Mouse (Mus musculus): ENCODE measurements at regions not wholly inside any gene's neighbourhood (a gene's known extent, or its start where the extent isn't known, plus 50 kb on each side); places are given as distances from the start of the nearest gene placed in this dataset.

DNA sequence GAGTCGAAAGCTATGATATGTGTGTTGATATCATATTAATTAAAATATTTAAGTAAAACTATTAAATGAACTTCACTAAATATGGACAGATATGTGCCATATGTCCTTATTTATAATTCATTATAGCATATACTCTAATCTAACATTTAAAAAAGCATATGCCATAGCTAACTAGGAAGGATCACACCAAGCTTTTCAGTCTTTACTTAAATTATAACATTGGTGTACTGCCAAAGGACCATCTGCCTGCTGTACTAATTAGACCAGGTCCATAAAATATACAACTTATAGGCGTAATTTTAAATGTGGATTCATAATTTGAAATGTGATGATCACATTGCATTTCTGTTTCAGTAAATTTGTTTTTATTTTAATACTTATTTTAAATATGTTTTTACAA is 651.9 kb upstream of the Klhl1 start:
- DNase-seq (ENCODE audit: extremely low spot score), result no peak

DNA sequence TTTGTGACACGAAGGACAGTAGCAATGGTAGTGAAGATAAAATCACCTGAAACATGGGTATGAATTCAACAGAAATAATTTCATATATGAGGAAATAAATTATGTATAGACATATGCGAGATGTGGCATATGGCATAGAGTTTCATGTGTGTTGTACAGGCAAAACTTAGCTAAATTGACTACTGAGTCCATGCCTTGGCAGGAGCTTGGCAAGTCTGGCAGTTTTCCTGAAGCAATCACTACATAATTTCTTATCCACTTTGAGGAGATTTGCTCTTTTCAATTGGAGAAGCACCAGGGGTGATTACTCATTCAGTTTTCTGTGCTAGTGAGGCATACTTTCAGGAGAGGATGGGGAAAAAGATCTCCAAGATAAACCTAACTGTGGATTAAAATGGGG is 646.9 kb upstream of the Klhl1 start:
- no peak for DNase-seq (ENCODE audit: extremely low spot score)

DNA sequence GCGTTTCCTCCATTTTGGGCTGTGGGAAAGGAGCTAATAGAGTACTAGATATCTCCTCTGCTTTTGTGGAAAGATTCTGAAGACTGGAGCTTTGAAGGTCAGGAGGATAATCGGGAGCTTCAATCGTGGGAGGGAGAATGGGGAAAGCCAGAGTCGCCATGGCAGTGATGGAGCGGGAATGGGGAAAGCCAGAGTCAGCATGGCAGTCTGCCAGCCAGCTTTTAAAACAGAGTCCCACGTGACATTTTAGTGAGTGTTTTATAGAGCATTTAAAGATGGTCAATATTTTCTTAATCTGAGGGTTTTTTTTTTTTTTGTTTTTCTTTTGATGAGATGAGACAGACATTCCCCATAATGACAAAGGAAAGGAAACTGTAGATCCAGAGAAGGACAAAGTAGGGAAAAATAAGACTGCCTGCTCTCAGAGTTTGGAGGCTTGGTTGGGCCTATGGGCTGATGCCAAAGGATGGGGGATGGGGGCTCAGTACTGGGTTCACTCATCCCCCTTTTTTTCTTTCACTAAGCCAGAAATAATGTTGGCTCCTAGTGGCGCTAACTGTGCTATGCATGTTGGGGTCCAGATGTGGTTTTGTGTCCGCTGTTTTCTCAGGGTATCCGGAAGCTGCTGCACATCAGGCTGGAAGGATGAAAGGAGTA is 630.2 kb upstream of the Klhl1 start:
- DNase-seq (ENCODE audit: extremely low spot score), result no peak

DNA sequence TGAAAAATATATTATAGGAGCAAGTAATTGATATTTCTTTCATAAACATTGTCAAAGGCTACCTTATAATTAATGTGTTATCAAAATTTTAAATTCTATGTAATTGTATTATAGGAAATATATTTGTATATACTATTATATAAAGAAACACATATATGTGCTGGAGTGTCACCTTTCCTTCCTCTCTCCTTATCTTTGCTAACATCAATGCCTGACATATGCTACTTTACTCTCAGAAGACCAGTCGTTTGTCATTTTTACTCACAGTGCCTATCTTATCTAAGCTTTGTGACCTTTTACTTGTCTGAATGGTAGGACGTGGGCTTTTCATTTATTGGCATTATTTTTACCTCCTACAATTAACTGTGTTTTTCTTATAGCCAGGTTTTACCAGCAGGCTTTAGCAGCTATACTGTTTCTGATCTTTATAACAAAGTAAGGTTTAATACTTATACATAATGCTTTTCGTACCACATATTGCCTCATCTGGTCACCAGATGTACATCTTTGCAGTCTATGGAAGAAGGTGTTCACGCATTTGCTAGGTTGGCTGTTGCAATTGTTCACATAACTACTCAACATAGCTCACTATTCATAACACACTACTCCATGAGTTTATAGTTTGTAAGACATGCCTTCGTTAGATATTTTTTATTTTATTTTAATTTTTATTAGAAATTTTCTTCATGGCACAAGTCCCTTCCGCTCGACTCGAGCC is 597.2 kb upstream of the Klhl1 start:
- DNase-seq (ENCODE audit: extremely low spot score), result no peak

DNA sequence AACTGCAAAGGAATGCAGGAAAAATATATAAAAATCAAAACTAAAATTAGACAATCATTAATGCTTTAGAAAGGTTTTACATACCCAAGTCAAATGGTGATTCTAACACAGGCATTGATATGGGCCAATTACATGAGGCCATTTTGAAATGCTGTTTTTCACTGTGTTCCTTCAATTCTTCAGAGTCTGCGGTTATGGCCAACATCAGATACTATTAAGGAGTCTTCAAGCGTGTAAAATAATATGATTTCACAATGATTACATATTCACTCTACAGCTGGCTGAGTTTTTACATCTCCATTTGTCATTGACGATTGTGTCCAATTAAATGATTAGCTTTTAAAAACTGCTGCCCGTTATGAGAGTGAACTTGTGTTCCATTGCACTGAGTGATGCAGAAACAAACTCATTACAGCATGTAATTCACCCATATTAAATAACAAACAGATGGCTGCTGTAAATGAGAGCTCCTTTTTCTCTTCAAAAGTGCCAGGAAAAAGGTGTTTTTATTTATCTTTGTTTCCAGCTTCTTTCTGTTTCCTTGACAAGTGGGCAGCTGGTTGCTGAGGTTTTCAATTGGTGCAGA is 582.3 kb upstream of the Klhl1 start:
- no peak for DNase-seq (ENCODE audit: extremely low spot score)

DNA sequence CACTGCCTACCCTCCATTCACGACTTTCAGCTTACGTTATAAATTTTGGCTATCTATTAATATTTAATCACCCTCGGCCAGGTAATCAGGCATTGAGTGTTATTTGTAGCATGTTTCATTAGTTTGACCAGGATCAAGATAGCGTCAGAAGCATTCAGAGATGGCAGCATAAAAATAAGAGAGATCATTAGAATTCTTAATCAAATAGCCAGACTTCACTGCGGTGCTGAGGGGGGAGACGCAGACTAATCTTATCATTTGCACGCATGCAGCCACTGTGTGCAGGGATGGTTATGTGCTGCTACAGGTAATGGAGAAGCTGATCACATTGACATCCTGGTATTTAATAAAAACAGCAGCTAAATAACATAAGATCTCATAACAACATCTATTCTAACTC is 574.5 kb upstream of the Klhl1 start:
- no peak for DNase-seq (ENCODE audit: extremely low spot score)

DNA sequence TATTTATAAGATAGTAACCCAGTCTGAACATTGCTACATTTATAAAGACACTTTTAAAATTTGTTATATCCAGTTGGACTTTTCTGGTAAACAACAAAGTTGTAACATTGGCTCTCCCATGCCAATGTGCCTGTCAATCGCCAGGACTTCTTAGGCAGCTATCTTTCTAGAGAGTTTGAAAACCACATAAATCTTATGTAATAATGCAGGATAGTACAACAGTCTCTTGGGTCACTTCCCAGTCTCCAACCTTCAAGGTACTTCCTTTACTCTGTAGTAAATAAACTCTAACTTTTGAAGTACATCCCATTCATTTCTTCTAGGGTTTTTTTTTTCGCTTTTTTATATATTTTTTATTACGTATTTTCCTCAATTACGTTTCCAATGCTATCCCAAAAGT is 570.0 kb upstream of the Klhl1 start:
- DNase-seq (ENCODE audit: extremely low spot score), result no peak

DNA sequence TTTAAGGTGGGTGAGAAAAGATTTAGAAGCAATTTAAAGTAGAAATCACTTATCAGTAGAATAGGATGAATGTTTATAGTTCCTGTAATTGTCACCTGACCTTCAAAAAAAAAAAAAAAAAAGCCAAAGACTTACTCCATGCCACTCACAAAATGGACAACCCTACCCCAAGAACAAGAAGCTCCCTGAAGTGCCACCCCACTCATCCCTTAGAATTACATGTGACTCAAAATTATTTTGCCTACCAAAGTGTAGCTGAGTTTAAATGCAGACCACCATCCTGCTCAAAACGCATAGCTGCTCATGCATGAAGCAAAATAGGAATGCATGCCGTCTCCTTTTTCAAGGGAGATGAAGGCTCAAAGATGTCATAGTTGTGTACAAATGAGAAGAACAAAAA is 568.4 kb upstream of the Klhl1 start:
- DNase-seq (ENCODE audit: extremely low spot score), result no peak

DNA sequence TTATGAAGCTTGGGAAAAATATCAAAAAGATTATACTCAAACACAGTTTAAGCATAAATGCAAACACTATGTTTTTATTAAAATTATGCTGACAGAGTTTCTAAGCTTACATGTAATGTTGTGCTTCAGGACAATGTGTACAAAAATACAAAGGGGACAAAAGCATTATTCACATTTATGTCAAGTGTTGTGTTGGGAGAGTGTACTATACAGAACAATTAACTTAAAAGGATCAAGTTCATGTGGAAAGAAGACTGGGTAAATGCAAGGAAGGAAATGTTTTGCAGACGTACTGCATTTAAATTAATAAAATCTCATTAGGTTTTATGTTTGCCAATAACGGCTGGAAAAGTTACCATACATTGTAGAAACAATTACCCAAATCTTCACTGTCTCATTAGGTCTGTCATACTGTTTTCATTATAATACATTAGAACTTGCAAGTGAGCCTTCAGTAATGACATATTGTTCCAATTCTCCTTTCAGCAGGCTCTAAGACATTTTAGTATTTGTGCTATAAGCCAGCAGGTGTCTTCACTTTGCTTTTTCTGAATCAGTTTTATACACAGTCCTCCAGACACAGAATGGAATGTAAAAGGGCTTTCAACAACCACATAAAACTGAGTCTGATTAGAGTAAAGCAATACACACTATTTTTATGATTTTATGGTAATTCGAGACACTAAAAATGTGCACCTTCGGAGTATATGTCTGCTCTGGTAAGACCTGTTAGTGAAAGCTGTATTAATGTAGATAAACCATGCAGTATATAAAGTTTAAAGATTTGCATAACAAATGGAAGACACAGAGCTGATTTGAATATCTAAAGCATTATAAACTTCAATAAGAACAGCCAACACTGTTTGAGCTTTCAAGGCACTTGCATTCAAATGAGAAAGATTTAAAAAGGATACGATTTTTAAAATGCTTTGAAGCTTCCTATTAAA is 567.7 kb upstream of the Klhl1 start:
- no peak for DNase-seq (ENCODE audit: extremely low spot score)

DNA sequence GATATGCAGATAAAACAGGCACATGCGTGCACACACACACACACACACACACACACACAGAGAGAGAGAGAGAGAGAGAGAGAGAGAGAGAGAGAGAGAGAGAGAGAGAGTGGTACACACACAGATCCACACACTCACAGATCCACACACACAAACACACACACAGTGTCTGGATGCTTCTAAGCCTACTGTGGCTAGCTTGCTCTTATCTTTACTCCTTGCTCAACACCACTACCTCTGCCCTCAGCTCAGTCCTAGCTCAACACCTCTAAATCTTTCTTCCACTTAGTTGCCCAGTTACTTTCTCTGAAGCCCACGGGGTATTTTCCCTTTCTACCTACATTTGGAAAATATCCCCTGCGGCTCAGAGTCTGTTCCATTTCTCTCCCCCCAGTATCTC is 555.9 kb upstream of the Klhl1 start:
- no peak for DNase-seq (ENCODE audit: extremely low spot score)

DNA sequence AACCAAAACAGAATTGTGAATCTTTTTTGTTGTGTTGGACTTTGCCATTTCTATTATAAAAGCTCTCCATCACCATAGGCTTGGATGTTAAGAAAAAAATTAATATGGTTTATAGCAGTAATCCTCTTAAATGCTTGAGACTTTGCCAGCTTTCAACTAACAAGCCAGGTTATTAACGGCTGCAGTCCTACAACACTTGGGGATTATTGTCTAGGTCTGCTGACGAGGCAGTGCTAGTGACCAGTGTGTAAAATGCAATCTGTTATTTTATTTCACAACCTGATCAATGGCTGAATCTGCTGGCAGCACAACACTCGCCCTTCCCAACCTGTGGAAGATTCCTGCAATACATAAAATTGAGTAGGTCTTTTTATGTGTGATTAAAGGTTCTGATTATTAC is 549.9 kb upstream of the Klhl1 start:
- DNase-seq (ENCODE audit: extremely low spot score), result no peak

DNA sequence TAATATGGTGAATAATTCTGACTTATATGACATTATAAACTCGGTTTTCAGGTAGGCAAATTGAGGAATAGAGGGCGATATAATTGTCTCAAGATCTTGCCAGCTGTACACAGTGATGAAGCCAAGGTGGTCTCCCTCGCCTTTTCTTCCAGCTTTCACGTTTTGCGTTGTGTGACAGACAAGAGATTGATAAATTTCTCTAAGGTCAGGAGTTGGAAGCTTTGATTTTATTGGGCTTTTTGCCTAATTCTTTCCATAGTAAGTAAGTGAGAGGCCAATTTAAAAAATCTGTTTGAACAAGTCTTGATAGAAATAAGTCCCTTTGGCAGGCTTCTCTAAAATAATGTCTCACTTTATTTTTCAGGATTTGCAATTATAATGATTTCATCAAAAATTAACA is 549.4 kb upstream of the Klhl1 start:
- no peak for DNase-seq (ENCODE audit: extremely low spot score)

DNA sequence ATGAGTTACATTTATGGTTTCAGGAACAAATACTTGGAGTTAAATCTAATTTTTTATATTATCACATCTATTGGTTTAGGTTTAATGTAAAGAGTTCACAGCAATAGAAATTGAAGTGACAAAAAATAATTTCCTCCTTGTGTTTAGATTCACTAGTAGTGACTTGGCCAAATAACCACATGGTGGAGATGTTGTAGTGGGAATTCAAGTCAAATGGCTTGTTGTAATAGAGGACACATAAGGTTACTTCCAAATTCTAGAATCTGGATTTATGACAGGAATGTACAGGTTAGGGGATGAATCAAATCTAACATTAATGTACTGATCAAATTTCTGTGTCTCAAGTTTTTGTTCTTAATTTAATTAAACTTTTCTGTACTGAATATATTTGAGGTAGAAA is 526.4 kb upstream of the Klhl1 start:
- DNase-seq (ENCODE audit: extremely low spot score), result no peak

DNA sequence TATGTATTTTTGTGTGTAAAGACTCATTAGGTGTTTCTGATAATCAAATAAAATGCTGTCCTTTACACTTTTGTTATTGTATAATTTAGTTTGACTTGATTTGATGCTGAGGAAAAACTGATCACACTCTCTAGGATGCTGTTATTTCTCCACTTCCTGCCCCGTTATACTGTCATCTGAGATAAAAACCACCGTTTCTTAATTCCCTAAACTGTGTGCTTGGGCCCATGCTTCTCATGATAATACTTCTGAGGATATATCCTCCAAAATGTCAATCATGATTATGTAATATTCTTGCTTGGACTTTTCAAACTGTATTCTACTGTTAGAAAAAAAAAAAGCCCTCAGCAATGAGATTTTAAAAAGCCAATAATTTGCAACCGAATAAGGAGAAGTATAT is 520.9 kb upstream of the Klhl1 start:
- no peak for DNase-seq (ENCODE audit: extremely low spot score)

DNA sequence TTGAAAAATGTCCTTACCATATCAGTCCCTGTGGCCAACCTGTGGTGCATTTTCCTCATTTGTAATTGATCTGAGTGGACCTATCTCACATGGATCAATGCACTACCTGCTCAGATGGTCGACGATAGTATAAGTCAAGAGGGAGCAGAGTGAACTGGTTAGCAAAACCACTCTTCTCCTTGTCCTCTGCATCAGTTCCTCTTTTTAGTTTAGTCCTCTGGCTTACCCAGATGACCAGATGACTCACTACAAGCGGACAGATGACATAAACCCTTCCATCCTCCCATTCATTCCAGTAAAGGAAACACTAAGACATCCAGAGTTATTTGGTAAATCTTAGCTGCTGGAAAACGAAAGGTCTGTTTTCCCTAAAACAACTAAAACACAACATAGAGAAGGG is 509.6 kb upstream of the Klhl1 start:
- DNase-seq (ENCODE audit: extremely low spot score), result no peak

DNA sequence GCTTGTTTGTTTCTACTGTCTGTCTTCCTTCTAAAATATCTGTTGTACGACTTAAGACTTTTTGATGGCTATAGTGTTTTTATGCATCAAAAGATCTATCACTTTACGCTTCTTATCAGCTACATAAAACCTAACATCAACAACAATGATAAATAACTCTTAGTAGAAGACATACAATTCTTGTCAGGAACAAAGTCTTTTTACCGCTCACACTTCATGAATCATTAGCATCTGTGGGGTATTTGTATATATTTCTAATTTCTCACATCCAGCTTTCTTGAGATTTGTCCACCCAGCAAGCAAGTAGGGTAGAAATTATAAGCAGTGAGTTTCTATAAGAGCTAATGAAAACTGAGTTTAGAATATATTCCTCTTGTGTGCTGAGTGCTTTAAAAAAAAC is 487.4 kb upstream of the Klhl1 start:
- no peak for DNase-seq (ENCODE audit: extremely low spot score)

DNA sequence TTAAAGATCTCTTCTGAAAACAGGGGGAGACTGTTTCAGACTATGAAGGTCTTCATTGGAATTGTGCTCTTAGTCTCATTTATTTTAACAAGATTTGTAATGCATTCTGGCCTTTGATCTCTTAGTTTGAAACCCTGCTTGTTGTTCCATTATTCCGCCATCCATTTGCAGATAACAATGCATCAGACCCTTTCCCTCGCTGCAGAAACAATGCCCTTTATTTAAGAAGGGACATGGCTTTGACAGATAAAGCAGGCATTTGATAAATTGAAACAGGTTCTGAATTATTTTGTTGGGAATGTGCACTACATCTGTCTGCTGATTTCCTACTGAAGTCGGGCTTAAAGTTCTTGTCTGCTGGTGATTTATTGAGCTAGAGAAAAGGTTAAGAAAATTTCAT is 476.2 kb upstream of the Klhl1 start:
- peak; percentile 4 for DNase-seq (ENCODE audit: extremely low spot score)

DNA sequence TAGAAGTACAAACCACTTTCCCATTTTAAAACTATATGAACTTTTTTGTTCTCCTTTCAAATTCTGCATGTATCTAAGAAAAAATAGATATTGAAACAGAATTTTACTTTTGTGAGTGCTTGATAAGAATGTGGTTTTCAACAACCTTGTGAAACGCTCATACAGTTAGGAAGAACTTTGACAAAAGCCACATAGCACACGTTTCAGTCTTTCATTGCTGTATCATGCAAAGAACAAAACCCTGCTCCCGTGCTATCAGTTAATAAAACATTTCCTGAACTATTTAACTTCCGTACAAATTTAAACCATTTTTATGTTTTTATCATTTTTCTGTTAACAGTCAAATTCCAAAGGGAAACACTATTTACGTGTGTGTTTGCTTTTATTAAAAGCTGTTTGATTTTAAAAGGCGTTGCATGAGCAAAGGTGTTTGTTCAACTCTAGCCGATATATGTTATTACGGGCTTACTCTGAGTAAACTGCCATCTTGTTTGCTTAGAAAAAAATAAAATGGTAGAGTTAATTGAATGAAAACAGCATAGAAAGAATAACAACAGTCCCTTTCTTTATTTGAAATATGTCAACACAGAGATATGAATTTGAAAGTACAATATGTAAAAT is 471.8 kb upstream of the Klhl1 start:
- no peak for DNase-seq (ENCODE audit: extremely low spot score)

DNA sequence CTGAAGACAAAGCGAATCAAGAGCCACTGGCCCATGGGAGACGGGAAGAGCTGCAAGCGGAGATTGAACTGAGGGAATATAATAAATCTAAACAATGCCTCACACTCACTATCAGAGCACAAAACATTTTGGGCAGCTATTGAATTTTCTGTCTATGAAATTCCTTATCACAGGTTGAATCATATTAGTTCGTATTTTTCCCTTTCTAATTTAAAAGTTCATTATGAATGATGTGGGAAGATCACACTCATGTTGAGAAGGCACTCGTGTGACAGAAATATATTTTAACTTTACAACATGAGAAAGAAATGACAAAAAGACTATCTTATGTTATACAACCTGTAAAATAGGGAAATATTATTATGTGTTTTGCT is 444.2 kb upstream of the Klhl1 start:
- no peak for DNase-seq (ENCODE audit: extremely low spot score)

DNA sequence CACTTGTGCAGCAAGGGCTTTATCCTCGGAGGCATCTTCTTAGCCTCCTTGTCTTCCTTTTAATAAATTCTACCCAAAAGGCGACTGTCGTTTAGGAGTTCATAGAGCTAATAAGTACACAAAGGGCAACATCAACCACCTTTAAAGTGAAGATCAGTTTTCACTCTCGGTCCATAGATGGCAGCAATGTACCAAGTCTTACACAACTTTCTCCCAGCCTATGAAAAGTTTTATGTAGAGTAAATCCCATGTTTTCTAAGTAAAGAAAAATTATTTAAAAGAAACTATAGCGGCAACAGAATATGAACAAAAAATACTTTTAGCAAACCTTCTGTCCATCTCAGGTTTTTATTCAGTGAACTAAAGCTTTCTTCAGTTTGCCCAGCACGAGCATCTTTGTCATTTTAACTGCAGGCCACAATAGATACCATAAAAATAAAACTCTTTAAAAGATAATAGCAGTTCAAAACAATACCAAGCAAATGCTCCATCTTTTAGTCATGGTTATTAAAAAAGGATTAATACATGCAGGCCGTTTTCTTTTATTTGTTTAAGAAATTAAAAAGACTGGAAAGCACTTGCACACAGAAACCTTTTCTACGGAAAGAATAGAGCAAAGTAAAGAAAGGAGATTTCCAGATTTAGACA is 443.6 kb upstream of the Klhl1 start:
- peak; percentile 32 for DNase-seq (ENCODE audit: extremely low spot score)

DNA sequence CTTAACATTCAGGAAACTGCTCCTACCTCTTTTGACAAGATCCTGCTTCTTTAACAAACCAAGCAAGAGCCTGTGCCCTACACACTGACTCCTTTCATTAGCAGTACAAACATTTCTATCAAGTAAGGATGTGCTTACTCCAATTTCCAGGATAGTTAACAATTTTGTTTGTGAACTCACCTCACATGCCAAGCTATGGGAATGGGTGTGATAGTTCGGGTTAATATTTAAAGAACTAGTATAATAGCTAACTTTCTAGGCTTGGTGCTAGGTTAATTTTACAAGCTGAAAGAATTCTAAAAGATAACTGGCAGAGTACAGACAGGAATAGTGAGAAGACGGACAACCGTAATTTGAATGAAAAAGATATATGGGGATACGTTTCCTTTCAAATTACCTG is 437.2 kb upstream of the Klhl1 start:
- no peak for DNase-seq (ENCODE audit: extremely low spot score)

DNA sequence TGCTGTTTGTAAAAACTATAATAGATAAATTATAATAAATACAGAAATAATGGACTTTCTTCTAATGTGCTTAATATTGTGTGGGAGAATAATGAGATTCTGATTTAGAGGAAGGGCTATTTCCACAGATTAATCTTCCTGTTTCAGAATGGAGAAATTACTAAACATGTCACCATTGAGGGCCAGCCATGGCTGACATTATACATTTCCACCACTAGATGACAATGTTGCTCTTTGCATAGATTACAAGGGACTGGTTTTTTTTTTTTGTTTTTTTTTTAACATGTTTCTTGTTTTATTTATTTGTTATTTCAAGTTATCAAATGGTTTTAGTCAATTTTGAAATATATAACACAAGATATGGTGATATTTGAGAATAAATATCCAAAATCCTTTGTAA is 435.6 kb upstream of the Klhl1 start:
- DNase-seq (ENCODE audit: extremely low spot score), result no peak

All from embryo, embryonic 9.5 days (tissue).